Mouse (Mus musculus) kidney, adult 2 months (tissue): ENCODE measurements at regions not wholly inside any gene's neighbourhood (a gene's known extent, or its start where the extent isn't known, plus 50 kb on each side); places are given as distances from the start of the nearest gene placed in this dataset.
"Not testable (repeated sequence)": the region's sequence is repeated elsewhere in the genome, so short reads cannot be mapped to it uniquely, and the experiment has no call there.

Experiments used
- DNase-seq: peaks from one replicate; pipeline ENCODE4 v3.0.0; 2021
- H3K27ac ChIP-seq: fragments of 200-500 bp; 2 replicates; pipeline ENCODE4 v1.5.1; 2012; ENCODE audit warnings: low read depth, low read length, control low read depth, inconsistent platforms; ENCODE audit not compliant: insufficient read depth
- H3K27me3 ChIP-seq: fragments of 200-500 bp; replicated peaks from 2 replicates; pipeline ENCODE4 v1.6.1; 2012; ENCODE audit warnings: mild to moderate bottlenecking, moderate library complexity, low read length, inconsistent platforms; ENCODE audit not compliant: control insufficient read depth, insufficient read depth
- H3K36me3 ChIP-seq: fragments of 200-500 bp; 2 replicates; pipeline ENCODE4 v1.6.1; 2012; ENCODE audit warnings: mild to moderate bottlenecking, moderate library complexity, low read length, inconsistent platforms; ENCODE audit not compliant: control insufficient read depth, insufficient read depth
- H3K4me1 ChIP-seq: fragments of 200-500 bp; 2 replicates; pipeline ENCODE4 v1.6.1; 2011; ENCODE audit warnings: low read length; ENCODE audit not compliant: control insufficient read depth, insufficient read depth
- H3K4me3 ChIP-seq: fragments of 200-500 bp; 2 replicates; pipeline ENCODE4 v1.5.1; 2011; ENCODE audit warnings: mild to moderate bottlenecking, low read depth, low read length, control low read depth; ENCODE audit not compliant: insufficient read depth
- CTCF ChIP-seq: fragments of 200-500 bp; conservative IDR thresholded peaks from 2 replicates; pipeline ENCODE4 v1.5.1; 2011; ENCODE audit warnings: low read depth, mild to moderate bottlenecking, control low read depth, low read length, moderate library complexity, mixed read lengths; ENCODE audit not compliant: insufficient read depth, insufficient read length
- POLR2A ChIP-seq: fragments of 200-500 bp; IDR thresholded peaks from one replicate; pipeline ENCODE4 v1.6.1; 2011; ENCODE audit warnings: low read depth, low read length, control low read depth
- WGBS: fragments of 180-500 bp; shearing (Covaris S2); methylation state at CpG from one replicate; pipeline ENCODE4 v1.1.7; 2018; 5-methylcytosine and 5-hydroxymethylcytosine counted together

DNA sequence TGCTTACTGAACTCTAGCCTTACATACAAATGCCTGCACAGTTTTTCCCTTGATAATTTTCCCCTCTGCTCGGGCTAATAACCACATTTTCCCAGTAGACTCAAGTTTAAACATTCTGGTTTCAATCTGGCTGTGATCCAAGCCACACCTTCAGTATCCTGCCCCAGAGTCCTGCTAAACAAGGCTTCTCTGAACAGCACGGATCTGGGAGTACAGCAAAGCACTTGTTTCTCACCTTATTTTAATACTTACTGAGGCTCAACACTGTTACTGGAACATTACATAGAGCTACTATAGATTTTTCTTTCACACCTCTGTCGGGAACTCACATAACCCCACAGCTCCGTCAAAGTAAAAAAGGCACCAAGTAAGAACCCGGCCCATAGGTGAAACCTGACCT, 114.3 kb upstream of the Ndn start:
- Histone ChIP-seq H3K36me3 (no peaks in the 10 kb centered on the region), H3K4me3 (no peak overlapping the region), H3K4me1 (no peaks in the 10 kb centered on the region), H3K27me3 (no peaks in the 10 kb centered on the region), H3K27ac (no peak overlapping the region)
- no peak for TF ChIP-seq CTCF
- TF ChIP-seq POLR2A, result no peak
- WGBS, result 51% methylated on average over 5 of the region's 5 CpGs
- DNase-seq, result no peak

DNA sequence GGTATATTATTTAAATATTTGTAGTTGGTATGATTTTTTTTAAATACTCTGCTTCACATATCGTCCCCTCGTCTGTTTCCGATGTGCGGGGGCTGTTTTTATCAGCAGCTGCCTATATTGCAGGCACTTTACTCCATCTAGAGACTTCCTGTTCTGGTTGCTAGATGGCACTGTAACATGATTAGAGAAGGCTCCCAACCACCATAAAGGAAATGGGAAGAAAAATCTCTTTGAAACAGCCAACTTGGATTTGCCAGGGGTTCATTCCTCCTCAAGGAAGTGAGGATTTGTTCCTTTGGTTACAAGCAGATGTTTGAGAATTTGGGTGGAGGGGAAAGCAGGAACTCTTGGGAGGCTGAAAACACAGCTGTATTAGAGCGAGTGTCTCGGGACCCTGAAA, 112.3 kb upstream of the Ndn start:
- TF ChIP-seq POLR2A (no peak), CTCF (no peak)
- Histone ChIP-seq H3K4me1 (no peaks in the 10 kb centered on the region), H3K27me3 (no peaks in the 10 kb centered on the region), H3K27ac (no peak overlapping the region), H3K4me3 (no peak overlapping the region), H3K36me3 (no peaks in the 10 kb centered on the region)
- 60% methylated on average over 6 of the region's 6 CpGs for WGBS
- no peak for DNase-seq

DNA sequence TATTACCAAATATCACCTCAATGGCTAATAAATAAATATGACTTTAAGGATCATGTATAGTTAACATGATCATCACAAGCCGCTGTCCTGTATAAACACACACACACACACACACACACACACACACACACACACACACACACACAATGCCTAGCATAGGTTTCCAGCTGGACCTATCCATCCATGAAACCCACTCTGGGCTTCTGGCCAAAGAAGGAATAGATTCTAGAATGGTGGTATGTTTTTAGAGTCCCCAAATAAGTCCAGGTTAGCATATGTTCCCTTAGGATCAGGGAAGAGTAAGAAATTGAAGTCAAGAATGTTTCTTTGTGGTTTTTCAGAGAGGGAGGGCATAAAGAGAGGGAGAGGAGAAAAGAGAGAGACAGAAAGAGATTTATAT, 110.6 kb upstream of the Ndn start:
- no peak for DNase-seq
- Histone ChIP-seq H3K4me3 (no peak overlapping the region), H3K36me3 (no peaks in the 10 kb centered on the region), H3K27ac (no peak overlapping the region), H3K4me1 (no peaks in the 10 kb centered on the region), H3K27me3 (no peaks in the 10 kb centered on the region)
- 85% methylated on average over 1 of the region's 1 CpGs for WGBS
- TF ChIP-seq CTCF (no peak), POLR2A (no peak)

DNA sequence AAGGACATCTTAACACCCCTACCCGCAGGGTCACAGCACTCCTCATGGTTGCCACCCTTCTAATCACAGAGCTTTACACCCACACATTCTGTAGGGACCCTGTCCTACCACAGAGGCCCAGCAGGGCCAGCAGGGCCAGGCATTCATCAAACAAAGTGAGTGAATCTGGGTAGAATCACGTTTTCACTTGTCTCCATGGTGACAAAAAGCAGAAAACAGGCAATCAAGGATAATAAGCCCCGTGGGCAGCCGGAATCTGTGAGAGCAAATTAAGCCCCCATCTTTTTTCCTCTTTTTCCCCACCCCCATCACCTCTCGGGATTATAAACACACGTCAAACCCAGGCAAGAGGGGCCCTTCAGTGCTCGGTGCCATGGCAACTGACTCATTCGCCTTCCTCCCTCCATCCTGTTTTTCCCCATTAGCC, 84.7 kb upstream of the Ndn start:
- Histone ChIP-seq H3K4me3 (no peak overlapping the region), H3K27ac (no peak overlapping the region), H3K4me1 (no peaks in the 10 kb centered on the region), H3K36me3 (no peaks in the 10 kb centered on the region), H3K27me3 (no peaks in the 10 kb centered on the region)
- TF ChIP-seq POLR2A (no peak), CTCF (no peak)
- WGBS, result 33% methylated on average over 8 of the region's 8 CpGs
- no peak for DNase-seq

DNA sequence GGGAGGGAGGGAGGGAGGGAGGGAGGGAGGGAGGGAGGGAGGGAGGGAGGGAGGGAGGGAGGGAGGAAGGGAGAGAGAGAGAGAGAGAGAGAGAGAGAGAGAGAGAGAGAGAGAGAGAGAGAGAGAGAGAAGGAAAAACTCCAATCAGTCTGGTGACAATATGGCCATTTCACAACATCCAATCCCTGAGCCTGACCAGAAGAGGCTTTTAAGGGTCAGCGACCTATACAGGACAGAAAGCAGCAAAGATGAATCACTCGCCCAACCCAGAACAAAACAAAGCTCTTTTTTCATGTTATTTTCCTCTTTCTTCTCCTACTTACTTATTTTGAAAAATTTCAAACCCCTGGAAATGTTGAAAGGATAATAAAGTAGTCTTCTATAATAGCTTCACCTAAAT, 84.2 kb upstream of the Ndn start:
- H3K27ac ChIP-seq, H3K36me3 ChIP-seq, DNase-seq, H3K4me1 ChIP-seq, H3K4me3 ChIP-seq, H3K27me3 ChIP-seq: not testable (repeated sequence)
- WGBS, result 59% methylated on average over 2 of the region's 2 CpGs

DNA sequence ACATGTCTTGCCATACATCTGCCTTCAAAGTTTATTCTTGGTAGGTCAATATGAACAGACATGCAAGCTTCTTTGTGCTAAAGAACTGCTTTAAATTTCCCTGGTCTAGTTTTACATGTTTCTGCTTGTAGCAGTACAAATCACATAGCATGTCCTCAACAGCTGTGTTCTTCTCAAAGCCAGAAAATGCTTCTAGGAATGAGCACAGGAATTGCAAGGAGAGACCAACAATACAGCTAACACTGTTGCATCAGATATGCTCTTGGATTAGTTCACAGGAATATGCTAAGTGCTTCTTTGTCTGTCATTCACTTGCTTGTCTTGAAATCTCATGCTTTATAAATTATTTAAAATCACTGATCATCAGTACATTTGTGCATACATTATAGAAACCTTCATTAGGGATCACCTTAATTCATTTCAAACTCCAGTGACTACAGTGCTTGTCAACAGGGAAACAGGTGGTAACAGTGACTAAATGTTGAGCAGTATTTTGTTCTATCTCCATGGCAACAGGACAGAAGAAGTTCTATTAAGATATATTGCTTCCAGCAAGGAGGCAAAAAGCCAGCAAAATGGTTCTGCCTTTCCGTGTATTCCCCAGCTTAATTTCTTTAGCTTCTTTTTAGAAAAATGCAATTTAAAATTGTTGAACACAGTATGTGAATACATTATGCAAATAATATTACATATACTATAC, 77.1 kb upstream of the Ndn start:
- Histone ChIP-seq H3K4me1 (no peaks in the 10 kb centered on the region), H3K4me3 (no peak overlapping the region), H3K27ac (no peak overlapping the region), H3K36me3 (no peaks in the 10 kb centered on the region), H3K27me3 (no peaks in the 10 kb centered on the region)
- no peak for DNase-seq
- TF ChIP-seq CTCF, result no peak
- no peak for TF ChIP-seq POLR2A
- 39% methylated on average over 1 of the region's 1 CpGs for WGBS

DNA sequence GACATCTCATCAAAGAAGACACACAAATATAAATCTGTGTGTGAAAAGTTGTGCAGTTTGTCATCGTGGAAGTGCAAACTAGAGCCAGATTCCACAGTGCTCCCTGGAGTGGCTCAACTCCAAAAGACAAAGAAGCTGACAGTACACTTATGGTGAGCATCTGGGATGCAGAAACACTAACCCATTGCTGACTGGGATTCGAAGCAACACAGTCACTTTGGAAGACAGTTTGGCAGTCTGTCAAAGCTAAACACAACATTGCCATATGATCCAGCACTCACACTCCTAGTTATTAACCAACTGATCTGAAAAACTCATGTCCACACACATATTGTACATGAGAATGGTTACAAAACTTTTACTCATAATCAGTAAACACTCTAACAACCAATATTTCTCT, 70.2 kb upstream of the Ndn start:
- Histone ChIP-seq H3K27ac (no peak overlapping the region), H3K4me1 (no peaks in the 10 kb centered on the region), H3K27me3 (no peaks in the 10 kb centered on the region), H3K4me3 (no peak overlapping the region), H3K36me3 (no peaks in the 10 kb centered on the region)
- DNase-seq, result no peak
- 53% methylated on average over 2 of the region's 2 CpGs for WGBS
- TF ChIP-seq POLR2A (no peak), CTCF (no peak)

DNA sequence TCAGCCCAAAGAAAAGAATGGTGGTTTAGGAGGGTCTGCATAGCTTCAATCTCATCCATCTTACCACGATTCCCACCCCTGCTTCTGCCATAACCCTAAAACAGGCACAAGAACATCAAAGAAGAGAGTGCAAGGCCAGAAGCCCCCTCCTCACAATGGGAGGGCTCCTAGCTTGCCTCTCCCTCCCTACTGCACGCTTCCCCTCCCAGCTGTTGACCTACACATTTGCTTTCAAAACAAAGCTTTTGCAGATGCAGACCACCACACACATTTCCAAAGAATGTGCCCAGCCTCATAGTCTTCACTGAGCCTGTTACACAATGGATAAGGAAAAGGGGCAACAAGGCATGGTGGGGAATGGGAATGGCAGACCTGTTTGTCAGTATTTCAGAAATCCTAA, 67.9 kb upstream of the Ndn start:
- TF ChIP-seq CTCF (no peak), POLR2A (no peak)
- H3K4me3 ChIP-seq, result no peak overlapping the region
- no peaks in the 10 kb centered on the region for H3K4me1 ChIP-seq
- no peak overlapping the region for H3K27ac ChIP-seq
- no peaks in the 10 kb centered on the region for H3K36me3 ChIP-seq
- WGBS, result 47% methylated on average over 2 of the region's 2 CpGs
- no peaks in the 10 kb centered on the region for H3K27me3 ChIP-seq
- DNase-seq, result no peak
